Mouse (Mus musculus): ENCODE measurements around the gene Celsr2. TPM values are rescaled to one million over a fixed set of nuclear protein-coding genes. Genes with fewer than 3 reads are reported as not detected.

Celsr2 gene
- total RNA-seq, 1 experiment = 7.9 TPM

- no peak for TF ChIP-seq MAFK (IDR thresholded peaks at IDR 0.05; ENCODE audit: insufficient read depth, low read depth, low read length)
- no peak for TF ChIP-seq ZC3H11A (IDR thresholded peaks at IDR 0.05; ENCODE audit: borderline replicate concordance, low read depth, low read length)
- TF ChIP-seq ZNF384 (IDR thresholded peaks at IDR 0.05; ENCODE audit: low read depth, low read length) = no peak
- no peak for TF ChIP-seq CHD2 (IDR thresholded peaks at IDR 0.05; ENCODE audit: low read depth, low read length)
- Histone ChIP-seq H3K36me3 (ENCODE audit: control insufficient read depth, insufficient read depth, low read length, poor library complexity, severe bottlenecking) (peaks cover 73% of the 10 kb centered on the region), H3K4me3 (ENCODE audit: insufficient read depth in 1 of 2, low read depth in 1 of 2, low read length in 2 of 2, poor library complexity in 1 of 2, severe bottlenecking in 1 of 2) (no peak overlapping the region), H3K9me3 (ENCODE audit: control insufficient read depth, insufficient read depth, low read depth, low read length) (no peaks in the 10 kb centered on the region), H3K9ac (ENCODE audit: insufficient read depth, low read depth, low read length, poor library complexity, severe bottlenecking) (no peak overlapping the region), H3K27ac (ENCODE audit: insufficient read depth, low read depth, low read length, poor library complexity, severe bottlenecking) (peak overlapping the region; percentile 45; the same call in 1 of the 2 replicates), H3K4me1 (ENCODE audit: control insufficient read depth in 2 of 2, insufficient read depth in 2 of 2, low read length in 2 of 2, poor library complexity in 1 of 2) (peaks cover 7 to 8% of the 10 kb centered on the region in 2 experiments)
- in situ Hi-C loops (cut with MboI; ENCODE audit: low sequenced_read_pairs in 2 of 2, unreplicated experiment in 2 of 2) = no loop called here
- DNase-seq (ENCODE audit: low read depth, low spot score) = no peak
These were observed 17.3 kb upstream of the Celsr2 start for GRCm38 (mm10) chr3:108432542-108433187.

DNA sequence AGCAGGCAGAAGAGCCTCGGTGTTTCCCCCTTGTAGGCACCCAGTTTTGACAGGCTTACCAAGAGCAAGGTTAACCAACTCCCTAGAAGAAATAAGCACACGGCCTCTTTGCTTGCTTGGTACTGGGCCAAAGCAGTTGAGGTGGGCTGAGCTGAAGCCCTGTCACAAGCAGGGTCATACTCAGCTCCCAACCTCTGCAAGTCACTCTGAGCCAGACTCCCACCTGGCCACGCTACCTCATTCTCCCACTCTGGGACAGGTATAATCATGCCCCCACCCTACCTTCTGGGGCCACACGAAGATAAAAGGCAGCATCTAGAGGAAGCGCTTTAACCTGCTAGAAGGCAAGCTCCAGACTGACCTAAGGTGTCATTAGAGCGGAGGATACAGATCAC, 10.3 kb upstream of the Celsr2 start:
- Histone ChIP-seq H3K27ac (ENCODE audit: insufficient read depth, low read depth, low read length, poor library complexity, severe bottlenecking) (no peak overlapping the region), H3K9me3 (ENCODE audit: control insufficient read depth, insufficient read depth, low read depth, low read length) (no peaks in the 10 kb centered on the region), H3K4me1 (ENCODE audit: control insufficient read depth in 2 of 2, insufficient read depth in 2 of 2, low read length in 2 of 2, poor library complexity in 1 of 2) (peaks cover 2 to 16% of the 10 kb centered on the region in 2 experiments; a peak in 3 of 4 replicates), H3K4me3 (ENCODE audit: insufficient read depth in 1 of 2, low read depth in 1 of 2, low read length in 2 of 2, poor library complexity in 1 of 2, severe bottlenecking in 1 of 2) (no peak overlapping the region), H3K9ac (ENCODE audit: insufficient read depth, low read depth, low read length, poor library complexity, severe bottlenecking) (no peak overlapping the region), H3K36me3 (ENCODE audit: control insufficient read depth, insufficient read depth, low read length, poor library complexity, severe bottlenecking) (peaks cover 47% of the 10 kb centered on the region)
- TF ChIP-seq ZNF384 (IDR thresholded peaks at IDR 0.05; ENCODE audit: low read depth, low read length) = no peak
- TF ChIP-seq ZC3H11A (IDR thresholded peaks at IDR 0.05; ENCODE audit: borderline replicate concordance, low read depth, low read length) = no peak
- no peak for TF ChIP-seq HCFC1 (IDR thresholded peaks at IDR 0.05; ENCODE audit: borderline replicate concordance, insufficient read depth, low read length)
- no peak for TF ChIP-seq CHD2 (IDR thresholded peaks at IDR 0.05; ENCODE audit: low read depth, low read length)
- TF ChIP-seq MAFK (IDR thresholded peaks at IDR 0.05; ENCODE audit: insufficient read depth, low read depth, low read length) = no peak
- no peak for DNase-seq (ENCODE audit: low read depth, low spot score)
- in situ Hi-C loops (cut with MboI; ENCODE audit: low sequenced_read_pairs in 2 of 2, unreplicated experiment in 2 of 2) = no loop called here

DNA sequence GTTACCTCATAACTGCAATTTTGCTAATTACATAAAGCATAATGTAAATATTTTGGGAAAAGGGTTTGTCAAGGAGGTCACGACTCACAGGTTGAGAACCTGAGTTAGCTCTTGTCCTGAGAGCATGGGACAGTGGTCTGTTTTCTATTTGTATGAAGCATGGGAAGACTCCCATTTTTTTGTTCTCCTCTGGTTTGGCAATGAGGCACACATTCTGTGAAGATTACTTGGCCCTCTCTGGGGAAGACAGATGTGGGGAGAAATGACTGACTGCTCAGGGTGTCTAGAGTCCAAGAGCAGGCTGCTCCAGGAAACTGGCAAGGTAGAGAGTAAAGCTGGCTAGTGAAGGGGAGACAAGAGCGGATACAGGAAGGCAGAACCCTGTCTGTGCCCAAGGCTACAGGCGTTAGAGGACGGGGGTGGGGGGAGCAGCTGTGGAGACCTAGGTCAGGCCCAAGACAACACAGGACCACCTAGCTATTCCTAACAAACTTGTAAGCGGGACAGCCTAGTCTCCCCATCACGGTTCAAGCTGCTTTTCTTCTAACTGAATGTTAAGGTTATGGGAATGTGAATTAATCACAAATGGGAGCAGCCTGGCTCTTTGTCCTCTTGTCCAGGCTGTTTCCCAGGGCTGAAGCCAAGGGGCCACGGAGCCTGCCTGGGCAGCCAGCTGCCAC, 9.7 kb upstream of the Celsr2 start:
- in situ Hi-C loops (cut with MboI; ENCODE audit: low sequenced_read_pairs in 2 of 2, unreplicated experiment in 2 of 2) = no loop called here
- H3K27ac ChIP-seq (ENCODE audit: insufficient read depth, low read depth, low read length, poor library complexity, severe bottlenecking) = no peak overlapping the region

GRCm38 (mm10) chr3:108423844-108424801, 8.8 kb upstream of the Celsr2 start:
- peaks cover 2 to 16% of the 10 kb centered on the region in 2 experiments; a peak in 3 of 4 replicates for H3K4me1 ChIP-seq (ENCODE audit: control insufficient read depth in 2 of 2, insufficient read depth in 2 of 2, low read length in 2 of 2, poor library complexity in 1 of 2)
- H3K9me3 ChIP-seq (ENCODE audit: control insufficient read depth, insufficient read depth, low read depth, low read length) = no peaks in the 10 kb centered on the region
- no peak overlapping the region for H3K9ac ChIP-seq (ENCODE audit: insufficient read depth, low read depth, low read length, poor library complexity, severe bottlenecking)
- H3K36me3 ChIP-seq (ENCODE audit: control insufficient read depth, insufficient read depth, low read length, poor library complexity, severe bottlenecking) = peaks cover 39% of the 10 kb centered on the region
- no peak for DNase-seq (ENCODE audit: low read depth, low spot score)
- TF ChIP-seq CHD2 (IDR thresholded peaks at IDR 0.05; ENCODE audit: low read depth, low read length) (no peak), ZC3H11A (IDR thresholded peaks at IDR 0.05; ENCODE audit: borderline replicate concordance, low read depth, low read length) (0 out of 2 replicates have a peak, but pooled peaks have one; percentile 26)
- H3K27ac ChIP-seq (ENCODE audit: insufficient read depth, low read depth, low read length, poor library complexity, severe bottlenecking) = no peak overlapping the region; the same call in 1 of the 2 replicates
- H3K4me3 ChIP-seq (ENCODE audit: insufficient read depth in 1 of 2, low read depth in 1 of 2, low read length in 2 of 2, poor library complexity in 1 of 2, severe bottlenecking in 1 of 2) = no peak overlapping the region
- in situ Hi-C loops (cut with MboI; ENCODE audit: low sequenced_read_pairs in 2 of 2, unreplicated experiment in 2 of 2) = no loop called here

More for the DNA sequence above, 9.7 kb upstream of the Celsr2 start:
- Histone ChIP-seq H3K9me3 (ENCODE audit: control insufficient read depth, insufficient read depth, low read depth, low read length) (no peaks in the 10 kb centered on the region), H3K4me1 (ENCODE audit: control insufficient read depth in 2 of 2, insufficient read depth in 2 of 2, low read length in 2 of 2, poor library complexity in 1 of 2) (peaks cover 2 to 16% of the 10 kb centered on the region in 2 experiments; a peak in 3 of 4 replicates), H3K9ac (ENCODE audit: insufficient read depth, low read depth, low read length, poor library complexity, severe bottlenecking) (no peak overlapping the region), H3K36me3 (ENCODE audit: control insufficient read depth, insufficient read depth, low read length, poor library complexity, severe bottlenecking) (peaks cover 44% of the 10 kb centered on the region), H3K4me3 (ENCODE audit: insufficient read depth in 1 of 2, low read depth in 1 of 2, low read length in 2 of 2, poor library complexity in 1 of 2, severe bottlenecking in 1 of 2) (no peak overlapping the region)
- DNase-seq (ENCODE audit: low read depth, low spot score) = no peak
- TF ChIP-seq ZC3H11A (IDR thresholded peaks at IDR 0.05; ENCODE audit: borderline replicate concordance, low read depth, low read length) (no peak), MAFK (IDR thresholded peaks at IDR 0.05; ENCODE audit: insufficient read depth, low read depth, low read length) (no peak), ZNF384 (IDR thresholded peaks at IDR 0.05; ENCODE audit: low read depth, low read length) (no peak), CHD2 (IDR thresholded peaks at IDR 0.05; ENCODE audit: low read depth, low read length) (no peak), HCFC1 (IDR thresholded peaks at IDR 0.05; ENCODE audit: borderline replicate concordance, insufficient read depth, low read length) (no peak)
